Mouse (Mus musculus) left cerebral cortex, postnatal 36 days (tissue): Measurements from ENCODE around the gene Casp8ap2. TPM values are rescaled to one million over a fixed set of nuclear protein-coding genes. Genes with fewer than 3 reads are reported as not detected.

Experiments used
- DNase-seq, 2 experiments: peaks; one replicate each; pipeline ENCODE4 v3.0.0; 2021 to 2022; ENCODE audit warnings: low spot score in 2 of 2, mixed read lengths in 1 of 2
- intact Hi-C: fragments of 180-260 bp; cut with DNase I; formaldehyde crosslinking; loops from one replicate; pipeline ENCODE4 v1.15.1; 2025
- total RNA-seq, 2 experiments: library from RNA; stranded (reverse); gene quantifications; 2 replicates each; pipeline ENCODE4 v1.2.3; 2021

Casp8ap2 gene
- 10 to 100 TPM in 1 of 2 experiments, 1 to 10 TPM in 1; 8.4 to 11.7 TPM for total RNA-seq

DNA sequence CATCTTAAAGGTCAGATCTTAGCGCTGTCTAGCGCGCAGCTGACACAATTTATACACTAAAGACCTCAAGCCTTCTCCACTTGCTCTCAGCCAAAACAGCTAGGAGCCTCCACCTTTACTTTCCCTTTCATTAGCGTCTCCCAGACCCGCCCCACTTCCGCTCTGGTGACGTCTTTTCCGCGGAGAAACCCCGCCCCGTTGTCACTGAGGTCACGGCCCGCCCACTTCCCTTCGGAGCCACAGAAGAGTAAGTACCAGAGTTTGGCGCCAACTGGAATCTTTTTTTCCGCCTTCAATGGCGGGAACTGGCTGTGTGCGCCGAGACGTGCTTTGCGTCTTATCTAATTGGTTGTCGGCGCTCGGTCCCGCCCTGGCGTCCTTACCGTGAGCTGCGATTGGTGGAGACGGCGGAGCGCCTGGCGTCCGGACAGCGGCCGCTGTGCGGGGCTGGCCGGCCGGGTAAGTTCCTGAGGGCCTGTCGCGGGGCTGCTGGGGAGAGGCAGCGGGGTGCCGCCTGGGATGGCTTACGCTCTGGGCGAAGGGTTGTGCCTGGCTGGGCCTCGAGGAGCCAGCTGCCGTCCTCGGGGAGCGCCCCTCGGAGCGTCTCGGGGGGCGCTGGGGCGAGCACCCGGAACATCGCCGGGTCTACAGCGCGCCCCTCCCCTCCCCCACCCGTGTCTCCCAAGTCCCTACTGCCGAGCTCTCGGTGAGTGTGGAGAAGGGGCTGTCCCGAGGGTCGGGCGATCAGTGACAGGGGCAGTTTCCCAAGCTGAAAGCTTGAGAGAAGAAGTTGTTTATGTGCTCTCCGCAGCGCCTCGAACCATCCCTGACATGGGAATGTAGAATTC is at the start of gene Casp8ap2:
TSS of gene Casp8ap2 (plus strand) at position 418 of the 848 bp plus-strand sequence.
- intact Hi-C loops = no loop called here
- peak; percentile 99 for DNase-seq

DNA sequence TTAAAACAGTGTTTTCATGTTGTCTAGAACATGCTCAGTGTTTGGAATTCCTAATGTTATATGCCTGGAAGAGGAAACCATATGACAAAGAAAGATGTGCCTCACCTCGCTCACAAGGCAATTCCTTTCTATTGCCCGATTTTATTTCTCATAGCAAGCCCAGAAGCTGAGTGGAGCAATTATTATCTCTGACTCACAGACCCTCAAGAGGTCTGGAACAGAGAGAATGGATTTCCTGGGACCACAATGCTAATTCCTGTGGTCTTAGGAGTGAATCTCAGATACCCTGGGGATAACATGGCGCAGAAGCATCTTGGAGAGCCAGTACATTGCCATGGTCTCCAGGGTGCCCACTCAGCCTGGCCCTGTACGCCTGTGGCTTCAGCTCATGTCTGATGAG is 46.2 kb upstream of the Casp8ap2 start:
- no peak for DNase-seq
- intact Hi-C loops = no loop called here

DNA sequence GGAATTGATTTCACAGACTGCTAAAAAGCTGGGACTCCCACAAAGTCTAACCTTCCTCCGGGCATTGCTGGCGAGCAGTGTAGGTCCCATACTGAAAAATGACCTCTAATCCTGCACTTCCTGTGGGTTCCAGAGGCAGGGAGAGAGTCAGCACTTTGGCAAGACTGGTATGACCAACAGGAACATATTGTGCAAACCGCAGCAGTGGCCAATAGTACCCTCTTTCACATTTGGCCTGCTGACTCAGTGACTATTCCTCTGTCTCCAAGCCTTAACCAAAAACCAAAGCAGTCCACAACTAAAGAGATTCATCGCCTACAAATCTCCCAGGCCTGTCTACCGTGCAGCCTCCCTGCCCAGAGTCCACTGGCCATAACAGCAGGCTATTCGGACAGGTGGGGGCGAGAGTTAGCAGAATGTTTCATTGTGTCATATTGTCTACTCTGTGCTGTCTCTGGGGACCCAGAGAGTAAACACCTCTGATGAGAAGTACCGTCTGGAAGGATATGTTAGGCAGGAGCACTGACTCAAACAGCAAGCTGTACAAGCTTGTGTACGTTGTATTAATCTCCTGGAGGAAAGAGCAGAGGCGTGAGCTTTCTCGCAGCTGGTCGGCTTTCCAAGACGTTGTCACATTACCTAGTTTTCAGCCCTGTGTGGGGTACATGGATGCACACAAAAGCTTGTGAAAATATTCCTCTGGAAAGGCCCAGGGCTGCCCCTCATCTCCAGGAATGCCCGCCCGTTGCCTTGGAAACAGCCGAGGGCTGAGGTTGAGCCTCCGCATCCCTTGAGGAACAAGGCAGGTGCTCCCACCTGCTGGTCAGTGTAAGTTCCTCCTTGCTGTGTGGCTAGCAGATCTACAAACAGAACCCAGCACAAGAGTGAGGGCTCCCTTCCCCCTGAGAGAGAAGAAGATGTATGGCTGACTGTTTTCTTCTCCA is 45.0 kb upstream of the Casp8ap2 start:
- peak; percentile 43 to 44 for DNase-seq
- intact Hi-C loops = loop anchor here (5.0 to 10.0 kb wide), 2 partner anchors 333 to 415 kb away; partner anchors contain the start of gene Bach2

DNA sequence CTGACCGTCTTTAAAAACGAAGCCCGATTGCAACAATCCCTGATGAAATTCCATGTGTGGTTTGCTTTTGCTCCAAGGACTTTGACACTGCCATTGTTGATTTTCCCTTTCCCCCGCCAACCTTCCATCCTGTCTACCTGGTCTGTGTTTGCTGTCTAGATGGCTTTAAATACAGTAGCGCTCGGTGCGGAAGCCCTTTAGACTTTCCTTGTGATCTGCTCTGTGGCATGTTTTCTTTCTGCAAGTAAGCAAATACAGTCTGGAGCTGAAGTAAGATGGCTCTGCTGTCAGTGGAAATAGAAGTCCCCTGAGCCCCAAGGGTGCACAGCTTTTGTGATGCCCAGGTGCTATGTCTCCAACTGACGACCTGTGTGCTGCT is 44.3 kb upstream of the Casp8ap2 start:
- intact Hi-C loops = loop anchor here (5.0 to 10.0 kb wide), 2 partner anchors 334 to 416 kb away; partner anchors contain the start of gene Bach2
- DNase-seq = no peak

DNA sequence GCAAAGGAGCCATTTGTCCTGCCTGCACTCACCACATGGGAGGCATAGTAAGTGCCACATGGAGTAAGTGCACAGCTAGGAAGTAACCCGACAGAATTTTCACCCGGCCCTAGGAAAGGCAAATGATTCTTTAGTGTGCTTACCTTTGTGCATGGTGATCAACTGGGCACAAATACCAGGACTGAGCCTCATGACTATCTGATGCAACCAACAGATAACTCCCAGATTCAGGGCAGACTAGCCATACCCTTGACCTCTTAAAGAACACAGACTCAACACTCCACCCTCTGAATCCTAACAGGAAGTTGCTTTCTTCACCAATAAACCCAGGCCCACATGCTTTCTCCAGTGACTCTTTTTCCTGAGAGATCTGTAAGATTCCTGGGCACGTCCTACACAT is 43.8 kb upstream of the Casp8ap2 start:
- DNase-seq = no peak
- intact Hi-C loops = loop anchor here (5.0 to 10.0 kb wide), 2 partner anchors 334 to 417 kb away; partner anchors contain the start of gene Bach2

DNA sequence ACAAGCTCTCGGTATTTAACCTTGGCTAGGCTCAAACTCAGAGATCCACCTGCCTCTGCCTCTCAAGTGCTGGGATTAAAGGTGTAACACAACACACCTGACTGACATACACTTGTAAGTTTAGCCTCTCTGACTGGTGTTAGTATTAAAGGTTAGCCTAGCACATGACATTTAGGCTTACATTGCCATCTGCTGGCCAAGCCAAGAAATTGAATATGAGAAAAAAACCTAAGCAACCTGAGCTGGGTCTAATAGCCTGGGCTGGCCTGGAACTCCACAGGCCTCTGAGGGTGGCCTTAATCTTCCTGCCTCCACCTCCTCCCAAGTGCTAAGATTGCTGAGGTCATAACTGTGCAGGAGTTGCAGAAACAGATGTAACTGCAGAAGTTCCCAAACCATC is 43.1 kb upstream of the Casp8ap2 start:
- no peak for DNase-seq
- intact Hi-C loops = loop anchor here (2.0 to 10.0 kb wide), 3 partner anchors 335 to 517 kb away; partner anchors contain the start of gene Bach2

DNA sequence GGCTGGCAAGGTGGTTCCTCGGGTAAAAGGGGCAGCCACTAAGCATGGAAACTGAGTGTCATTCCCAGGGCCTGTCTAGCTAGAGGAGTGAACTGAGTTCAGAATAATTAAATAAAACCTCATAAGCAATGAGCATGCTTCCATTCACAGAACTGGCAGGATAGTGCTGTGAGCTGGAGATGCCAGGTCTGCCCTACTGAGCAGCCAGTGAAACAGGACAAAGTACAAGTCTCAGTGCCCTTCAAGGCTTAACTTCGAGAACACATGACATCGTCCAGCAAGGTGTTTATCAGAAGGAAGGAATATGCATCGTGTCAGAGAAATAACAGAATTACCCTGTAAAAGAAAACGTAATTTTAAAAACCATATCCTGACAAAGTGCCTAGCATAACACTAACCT is 41.7 kb upstream of the Casp8ap2 start:
- intact Hi-C loops = loop anchor here (2.0 to 10.0 kb wide), 3 partner anchors 336 to 519 kb away; partner anchors contain the start of gene Bach2
- no peak for DNase-seq

DNA sequence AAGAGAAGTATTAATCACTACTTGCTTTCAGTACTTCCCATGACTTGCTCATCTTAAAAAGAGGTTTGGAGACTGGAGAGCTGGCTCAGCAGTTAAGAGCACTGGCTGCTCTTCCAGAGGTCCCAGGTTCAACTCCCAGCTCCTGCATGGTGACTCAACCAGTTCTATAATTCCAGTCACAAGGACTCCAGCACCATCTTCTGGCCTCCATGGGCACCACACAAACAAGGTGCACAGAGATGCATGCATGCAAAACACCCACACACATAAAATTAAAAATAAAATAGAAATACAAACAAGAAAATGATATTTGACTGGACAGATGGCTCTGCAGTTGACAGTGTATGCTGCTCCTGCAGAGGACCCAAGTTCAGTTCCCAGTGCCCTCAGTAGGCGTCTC is 40.6 kb upstream of the Casp8ap2 start:
- intact Hi-C loops = loop anchor here (5.0 to 10.0 kb wide), 2 partner anchors 337 to 420 kb away; partner anchors contain the start of gene Bach2
- no peak for DNase-seq

DNA sequence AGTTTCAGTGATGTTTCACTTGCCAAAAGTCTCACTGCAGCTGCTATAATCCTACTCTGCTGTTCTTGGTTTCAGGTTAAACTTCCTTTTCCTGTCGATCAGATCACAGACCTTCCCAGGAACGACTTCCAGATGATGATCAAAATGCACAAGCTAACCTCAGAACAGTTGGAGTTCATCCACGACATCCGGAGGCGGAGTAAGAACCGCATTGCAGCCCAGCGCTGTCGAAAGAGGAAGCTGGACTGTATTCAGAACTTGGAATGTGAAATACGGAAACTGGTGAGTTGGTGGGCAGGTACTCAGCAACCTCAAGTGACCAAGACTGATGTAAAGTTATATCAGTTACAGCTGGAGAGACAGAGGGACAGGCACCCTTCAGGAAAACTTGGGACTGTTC is 40.1 kb upstream of the Casp8ap2 start:
- DNase-seq = no peak
- intact Hi-C loops = loop anchor here (10.0 kb wide), 1 partner anchor 420 kb away; no protein-coding TSS in a partner anchor

DNA sequence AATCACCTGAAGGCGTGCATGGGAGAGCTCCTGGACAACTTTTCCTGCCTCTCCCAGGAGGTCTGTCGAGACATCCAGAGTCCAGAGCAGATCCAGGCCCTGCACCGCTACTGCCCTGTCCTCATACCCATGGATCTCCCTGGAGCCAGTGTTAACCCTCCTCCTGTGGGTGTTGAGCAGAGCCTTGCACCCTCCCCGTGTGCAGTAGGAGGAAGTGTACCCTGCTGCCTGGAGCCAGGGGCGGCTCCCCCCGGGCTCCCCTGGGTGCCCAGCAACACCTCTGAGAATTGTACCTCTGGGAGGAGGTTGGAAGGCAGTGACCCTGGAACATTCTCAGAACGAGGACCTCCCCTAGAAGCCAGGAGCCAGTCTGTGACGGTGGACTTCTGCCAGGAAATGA is 35.4 kb upstream of the Casp8ap2 start:
- intact Hi-C loops = loop anchor here (10.0 kb wide), 1 partner anchor 425 kb away; no protein-coding TSS in a partner anchor

DNA sequence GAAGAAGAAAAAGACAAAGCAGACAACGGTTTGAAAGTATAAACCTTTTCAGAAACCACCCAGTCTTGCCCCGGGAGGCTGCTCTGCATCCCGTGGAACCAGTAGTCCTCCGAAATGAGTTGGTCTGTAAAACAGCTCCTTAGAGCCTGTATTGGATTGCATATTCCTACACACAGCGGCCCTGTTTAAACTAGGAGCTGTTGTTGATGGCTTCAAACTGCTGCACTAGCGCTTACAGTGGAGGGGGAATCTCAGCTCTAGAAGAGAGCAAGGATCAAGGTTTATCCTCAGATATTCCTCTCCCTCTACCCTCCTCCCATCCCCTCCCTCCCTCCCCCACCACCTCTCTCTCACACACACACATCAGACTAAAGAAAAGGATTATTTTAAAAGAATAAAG is 31.1 kb upstream of the Casp8ap2 start:
- DNase-seq = no peak

More for the DNA sequence above, 35.4 kb upstream of the Casp8ap2 start:
- DNase-seq = no peak

DNA sequence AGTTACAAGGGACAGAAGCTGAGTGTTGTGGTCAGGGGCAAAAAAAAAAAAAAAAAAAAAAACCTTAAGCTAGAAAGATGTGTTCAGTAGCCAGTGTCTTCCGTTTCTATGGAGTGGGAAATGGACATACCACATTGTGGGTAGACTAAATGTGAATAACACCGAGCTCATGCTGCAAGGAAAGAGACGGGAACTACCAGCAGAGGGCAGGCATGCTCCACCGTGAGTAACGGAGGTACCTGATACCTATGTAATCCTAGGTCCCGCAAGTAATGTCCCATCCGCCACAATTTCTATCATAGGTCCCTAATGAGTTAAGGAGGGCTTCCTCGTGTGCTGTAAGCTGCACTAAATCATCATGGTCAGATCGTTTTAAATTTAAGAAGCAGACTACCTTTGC is 28.7 kb upstream of the Casp8ap2 start:
- DNase-seq = no peak
- intact Hi-C loops = no loop called here

More for the DNA sequence above, 31.1 kb upstream of the Casp8ap2 start:
- intact Hi-C loops = no loop called here

DNA sequence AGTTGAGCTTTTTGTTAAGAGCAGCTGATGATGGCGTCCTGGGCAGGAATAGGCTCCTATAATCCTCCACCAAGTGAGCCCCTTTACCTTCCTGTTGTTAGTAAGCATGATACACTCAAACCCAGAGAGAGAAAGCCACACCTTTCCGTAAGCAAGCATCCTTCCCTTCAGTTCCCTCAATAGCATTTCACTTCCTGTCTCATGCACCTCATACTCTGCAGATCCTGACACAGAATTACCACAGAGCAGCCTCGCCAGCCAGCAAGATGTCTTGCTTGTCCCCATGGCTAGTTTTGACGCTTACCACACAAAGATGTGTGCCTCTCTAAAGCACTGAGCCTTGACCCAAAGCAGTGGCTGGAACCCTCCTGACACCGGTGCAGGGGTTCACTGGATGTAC is 27.7 kb upstream of the Casp8ap2 start:
- DNase-seq = no peak
- intact Hi-C loops = no loop called here

DNA sequence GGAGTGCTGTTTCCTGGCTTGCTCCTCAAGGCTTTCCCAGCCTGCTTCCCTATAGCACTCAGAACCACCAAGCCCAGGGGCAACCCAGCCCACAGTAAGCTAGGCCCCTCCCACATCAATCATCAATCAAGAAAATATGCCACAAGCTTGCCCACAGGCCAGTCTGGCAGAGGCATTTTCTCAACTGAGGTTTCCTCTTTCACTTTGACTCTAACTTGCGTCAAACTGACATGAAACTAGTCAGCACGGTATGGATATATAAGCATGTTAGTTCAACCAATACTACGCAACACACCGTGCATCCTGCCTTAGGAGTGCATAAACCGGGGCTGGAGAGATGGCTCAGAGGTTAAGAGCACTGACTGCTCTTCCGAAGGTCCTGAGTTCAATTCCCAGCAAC is 27.0 kb upstream of the Casp8ap2 start:
- no peak for DNase-seq
- intact Hi-C loops = no loop called here

DNA sequence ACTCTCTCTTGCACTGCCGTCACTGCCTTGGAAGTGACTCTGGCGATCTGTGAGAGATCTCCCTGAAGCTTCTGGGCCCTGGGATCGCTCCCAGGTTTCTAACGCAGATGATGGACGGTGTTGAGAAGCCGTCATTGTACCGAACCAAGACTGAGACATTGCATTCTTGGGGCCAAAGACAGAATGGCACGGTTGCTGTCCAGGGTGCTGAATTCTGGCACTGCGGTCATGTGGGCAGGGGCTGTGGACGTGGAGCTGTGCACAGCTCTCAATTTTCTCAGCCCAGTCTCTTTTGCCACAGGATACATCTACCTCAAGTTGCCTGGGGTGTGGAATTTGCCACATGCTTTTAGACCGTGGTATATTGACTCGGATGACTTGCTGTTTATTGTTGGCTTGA is 14.1 kb upstream of the Casp8ap2 start:
- no peak for DNase-seq
- intact Hi-C loops = no loop called here

DNA sequence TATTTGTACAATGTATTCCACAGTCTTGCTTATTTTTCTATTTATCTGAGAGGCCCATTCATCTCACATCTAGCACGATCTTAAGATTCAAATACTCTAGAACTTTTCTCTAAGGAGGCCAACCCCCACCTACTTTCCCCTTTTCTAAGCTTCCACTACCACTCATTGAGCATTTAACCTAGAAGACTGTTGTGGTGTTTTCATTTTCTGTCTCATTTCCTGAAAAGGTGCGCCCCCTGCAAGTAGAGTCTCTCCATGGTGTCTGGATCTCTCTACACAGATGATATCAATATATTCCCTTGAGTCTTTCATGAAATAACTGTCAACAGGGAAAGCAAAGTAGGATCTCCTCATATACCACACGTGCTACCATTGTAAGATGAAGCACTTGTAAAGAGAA is 12.6 kb upstream of the Casp8ap2 start, which contains the start of gene Gja10:
TSS of gene Gja10 (minus strand) at position 101 of the 400 bp plus-strand sequence.
- intact Hi-C loops = no loop called here
- DNase-seq = no peak

DNA sequence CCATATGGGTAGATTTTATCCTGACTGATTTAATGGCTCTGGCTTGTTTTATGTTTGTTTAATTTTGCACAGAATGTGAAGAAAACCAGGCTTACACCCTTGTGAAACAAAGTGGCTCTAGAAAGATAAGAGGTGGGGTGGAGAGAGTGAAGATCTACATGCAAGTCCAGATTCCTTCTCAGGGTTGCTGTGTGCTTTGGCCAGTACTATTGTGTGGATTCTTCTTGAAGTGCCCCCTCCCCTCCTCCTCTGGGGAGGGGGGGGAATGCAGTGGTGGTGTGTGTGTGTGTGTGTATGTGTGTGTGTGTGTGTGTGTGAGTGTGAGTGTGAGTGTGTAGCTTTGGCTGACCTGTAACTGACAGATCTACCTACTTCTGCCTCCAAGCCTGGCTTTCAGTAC is 6.4 kb downstream of the Casp8ap2 start:
- DNase-seq = no peak
- intact Hi-C loops = no loop called here

DNA sequence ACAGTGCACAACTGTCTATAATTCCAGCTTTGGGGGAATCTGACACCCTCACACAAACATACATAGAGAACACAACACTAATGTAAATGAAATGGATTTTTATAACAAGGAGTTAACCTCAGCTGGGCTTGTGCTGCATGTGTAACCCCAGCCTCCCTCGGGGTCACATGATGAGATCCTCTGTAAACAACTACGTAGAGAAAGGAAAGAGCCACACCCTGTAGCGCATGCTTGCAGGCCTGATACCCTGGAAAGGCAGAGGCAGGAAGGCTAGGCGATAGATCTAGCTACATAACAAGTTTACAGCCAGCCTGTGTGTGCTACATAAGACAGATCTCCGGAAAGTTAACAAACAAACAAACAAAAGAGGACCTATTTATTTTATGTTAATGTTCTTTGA is 36.4 kb downstream of the Casp8ap2 start:
- intact Hi-C loops = no loop called here
- DNase-seq = no peak

DNA sequence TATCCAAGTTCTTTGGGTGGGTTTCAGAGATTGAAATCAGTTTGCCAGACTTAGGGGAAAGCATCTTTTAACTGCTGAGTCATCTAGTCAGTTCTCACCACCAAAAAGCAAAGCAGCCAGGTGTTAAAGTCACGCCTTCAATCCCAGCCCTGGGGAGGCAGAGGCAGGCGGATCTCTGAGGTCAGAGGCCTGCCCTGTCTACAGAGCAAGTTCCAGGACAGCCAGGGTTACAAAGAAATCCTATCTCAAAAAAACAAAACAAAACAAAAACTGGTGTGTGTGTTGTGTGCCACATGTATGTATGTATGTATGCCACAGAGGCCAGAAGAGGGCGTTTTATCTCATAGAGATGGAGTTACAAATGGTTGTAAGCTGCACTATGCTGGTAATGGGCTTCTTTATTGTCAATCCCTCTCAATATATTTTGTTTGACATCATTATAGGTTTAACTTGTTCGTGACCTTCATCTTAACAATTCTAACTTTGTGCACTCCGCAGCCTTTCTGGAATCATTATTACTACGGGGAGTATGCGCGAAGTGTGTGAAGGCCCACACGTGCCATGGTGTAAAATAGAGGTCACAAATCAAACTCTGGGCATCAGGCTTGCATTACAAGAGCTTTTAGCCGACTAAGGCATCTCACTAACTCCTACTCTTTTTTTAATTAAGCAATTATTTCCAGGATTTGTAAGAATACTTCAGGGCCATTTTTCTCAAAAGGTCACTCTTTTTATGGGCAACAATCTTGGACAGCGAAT is 41.1 kb downstream of the Casp8ap2 start:
- intact Hi-C loops = no loop called here
- no peak for DNase-seq
